Mouse (Mus musculus) neural tube, embryonic 14.5 days (tissue): ENCODE results near the gene Iba57. TPM values are rescaled to one million over a fixed set of nuclear protein-coding genes. Genes with fewer than 3 reads are reported as not detected.

Source experiments
- ATAC-seq: fragments of 200-750 bp; cut with Nextera tagmentation; 2 replicates; pipeline ENCODE4 v1.8.0; 2017; ENCODE audit warnings: low read depth, mild to moderate bottlenecking, moderate TSS enrichment, moderate library complexity
- H3K27ac ChIP-seq: fragments of 300-500 bp; sonication (generic); 2 replicates; pipeline ENCODE4 v1.5.1; 2014; ENCODE audit warnings: low read depth, mild to moderate bottlenecking, control low read depth, low read length, moderate library complexity, mixed read lengths
- H3K27me3 ChIP-seq: fragments of 300-500 bp; sonication (generic); 2 replicates; pipeline ENCODE4 v1.6.1; 2014; ENCODE audit warnings: low read length; ENCODE audit not compliant: control insufficient read depth, insufficient read depth
- H3K36me3 ChIP-seq: fragments of 300-500 bp; sonication (generic); 2 replicates; pipeline ENCODE4 v1.6.1; 2014; ENCODE audit warnings: low read length, mixed read lengths; ENCODE audit not compliant: control insufficient read depth, insufficient read depth
- H3K4me1 ChIP-seq: fragments of 300-500 bp; sonication (generic); 2 replicates; pipeline ENCODE4 v1.6.1; 2014; ENCODE audit warnings: low read length; ENCODE audit not compliant: control insufficient read depth, insufficient read depth
- H3K4me2 ChIP-seq: fragments of 300-500 bp; sonication (generic); 2 replicates; pipeline ENCODE4 v1.6.1; 2014; ENCODE audit warnings: mild to moderate bottlenecking, low read depth, low read length, control low read depth
- H3K4me3 ChIP-seq: fragments of 300-500 bp; sonication (generic); 2 replicates; pipeline ENCODE4 v1.5.1; 2014; ENCODE audit warnings: low read depth, low read length, control low read depth, mixed read lengths
- H3K9ac ChIP-seq: fragments of 300-500 bp; sonication (generic); replicated peaks from 2 replicates; pipeline ENCODE4 v1.6.1; 2014; ENCODE audit warnings: low read depth, mild to moderate bottlenecking, control low read depth, low read length, mixed read lengths
- H3K9me3 ChIP-seq: fragments of 300-500 bp; sonication (generic); 2 replicates; pipeline ENCODE4 v1.6.1; 2016; ENCODE audit warnings: low read length; ENCODE audit not compliant: control insufficient read depth
- WGBS: fragments of 180-500 bp; shearing (Covaris S2); extraction: QIAGEN DNeasy Blood & Tissue Kit; methylation state at CpG from one replicate; pipeline ENCODE4 v1.1.7; 2014; 5-methylcytosine and 5-hydroxymethylcytosine counted together
- polyA plus RNA-seq: library from polyadenylated mRNA; unstranded; fragments of >200 nt; fragmentation: Nextera tagmentation; extraction: Ambion mirVana; gene quantifications from 2 replicates; pipeline ENCODE4 v1.2.1, GENCODE M21; 2014

The Iba57 gene
- polyA plus RNA-seq, 1 experiment from 2014 or later = 3.6 TPM

DNA sequence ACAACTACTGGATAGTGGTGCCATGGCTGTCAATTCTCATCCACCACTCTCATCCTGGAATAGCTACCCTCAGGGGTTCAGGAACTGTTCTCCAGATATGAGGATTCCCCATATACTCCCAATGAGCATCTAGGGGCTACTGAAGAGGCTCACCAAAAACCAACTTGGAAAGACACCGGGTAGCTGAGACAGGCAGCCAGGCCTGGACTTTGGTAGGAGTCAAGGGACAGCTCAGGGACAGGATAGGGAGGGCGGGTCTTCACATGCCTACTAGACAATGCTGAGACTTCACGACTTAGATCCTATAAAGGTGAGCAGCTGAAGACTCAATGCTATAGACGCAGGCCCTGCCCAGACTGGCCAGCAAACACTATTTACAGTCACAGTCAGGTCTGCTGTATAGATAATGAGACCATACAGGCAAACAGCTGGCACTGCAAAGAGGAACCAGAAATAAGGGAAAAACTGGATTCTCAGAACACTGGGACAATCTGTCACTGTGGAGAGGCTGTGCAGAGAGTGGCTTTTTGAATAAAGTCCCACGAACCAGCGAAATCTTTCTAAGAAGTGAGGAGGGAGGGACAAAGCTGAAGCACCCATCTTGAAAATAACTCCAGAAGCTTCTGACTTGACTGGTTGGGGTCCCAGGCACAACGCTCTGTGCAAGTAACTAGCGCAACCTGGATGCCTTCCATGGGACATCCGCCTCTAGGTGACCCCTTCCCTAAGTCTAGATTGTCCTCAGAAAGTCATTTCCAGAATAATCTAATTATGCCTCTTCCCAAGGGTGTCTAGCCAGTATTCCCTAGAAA is 890 bp downstream of the Iba57 start:
- peak overlapping the region; percentile 66 for H3K4me3 ChIP-seq
- WGBS = 70% methylated on average over 9 of the region's 9 CpGs
- peak; percentile 21 for ATAC-seq
- H3K4me2 ChIP-seq = peak overlapping the region; percentile 68
- 0 out of 2 replicates have a peak, but pooled peaks cover 3% of the 10 kb centered on the region for H3K36me3 ChIP-seq
- H3K4me1 ChIP-seq = peaks cover 9% of the 10 kb centered on the region
- H3K27ac ChIP-seq = peak overlapping the region; percentile 100
- no peaks in the 10 kb centered on the region for H3K9me3 ChIP-seq
- H3K27me3 ChIP-seq = no peaks in the 10 kb centered on the region
- H3K9ac ChIP-seq = peak overlapping the region; percentile 46; the same call in 1 of the 2 replicates

DNA sequence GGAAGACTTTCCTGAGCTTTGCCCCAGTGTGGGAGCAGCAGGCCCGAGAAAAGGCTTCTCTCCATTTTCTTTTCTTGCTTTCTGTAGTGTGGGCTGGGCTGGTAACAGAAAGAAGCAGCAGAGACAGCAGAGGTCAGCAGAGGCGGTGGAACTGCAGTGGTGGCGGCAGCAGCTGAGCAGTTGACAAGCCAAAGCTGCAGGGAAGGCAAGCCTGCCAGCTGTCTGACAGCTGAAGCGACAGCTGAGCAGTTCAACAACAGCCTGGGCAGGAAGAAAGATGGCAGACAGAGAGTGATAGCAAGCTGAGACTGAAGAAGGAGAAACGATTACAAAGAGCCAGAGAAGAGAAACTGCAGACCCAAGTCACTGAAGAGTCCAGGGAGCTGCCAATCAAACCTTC is 2.1 kb downstream of the Iba57 start:
- H3K27ac ChIP-seq = no peak overlapping the region
- no peak overlapping the region for H3K4me3 ChIP-seq
- ATAC-seq = no peak
- 86% methylated on average over 5 of the region's 5 CpGs for WGBS
- H3K4me2 ChIP-seq = no peak overlapping the region
- H3K36me3 ChIP-seq = 0 out of 2 replicates have a peak, but pooled peaks cover 5% of the 10 kb centered on the region
- H3K9ac ChIP-seq = no peak overlapping the region
- H3K4me1 ChIP-seq = peaks cover 9% of the 10 kb centered on the region
- H3K9me3 ChIP-seq = no peaks in the 10 kb centered on the region
- no peaks in the 10 kb centered on the region for H3K27me3 ChIP-seq

DNA sequence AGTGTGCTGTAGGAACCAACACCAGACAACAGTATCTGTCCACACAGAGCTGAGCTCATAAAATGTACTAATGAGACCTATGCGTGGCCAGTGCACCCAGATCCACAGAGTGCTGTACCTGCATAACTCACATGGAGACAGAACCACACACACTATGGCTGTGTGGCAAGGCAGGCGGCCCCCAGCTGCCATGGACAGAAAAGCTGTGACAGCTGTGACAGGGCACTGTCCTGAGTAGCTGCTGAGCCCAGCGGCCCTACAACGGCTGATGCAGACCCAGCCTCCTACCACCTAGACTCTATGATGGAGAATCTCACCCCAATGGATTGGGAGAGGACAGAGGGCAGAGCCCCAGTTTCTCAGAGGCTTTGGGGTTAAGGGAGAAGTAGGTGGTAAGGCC is 4.0 kb downstream of the Iba57 start:
- WGBS = 94% methylated on average over 4 of the region's 4 CpGs
- Histone ChIP-seq H3K27ac (no peak overlapping the region), H3K27me3 (no peaks in the 10 kb centered on the region), H3K36me3 (0 out of 2 replicates have a peak, but pooled peaks cover 5% of the 10 kb centered on the region), H3K4me1 (peaks cover 9% of the 10 kb centered on the region), H3K4me3 (no peak overlapping the region), H3K9me3 (no peaks in the 10 kb centered on the region), H3K4me2 (no peak overlapping the region), H3K9ac (no peak overlapping the region)
- ATAC-seq = no peak

DNA sequence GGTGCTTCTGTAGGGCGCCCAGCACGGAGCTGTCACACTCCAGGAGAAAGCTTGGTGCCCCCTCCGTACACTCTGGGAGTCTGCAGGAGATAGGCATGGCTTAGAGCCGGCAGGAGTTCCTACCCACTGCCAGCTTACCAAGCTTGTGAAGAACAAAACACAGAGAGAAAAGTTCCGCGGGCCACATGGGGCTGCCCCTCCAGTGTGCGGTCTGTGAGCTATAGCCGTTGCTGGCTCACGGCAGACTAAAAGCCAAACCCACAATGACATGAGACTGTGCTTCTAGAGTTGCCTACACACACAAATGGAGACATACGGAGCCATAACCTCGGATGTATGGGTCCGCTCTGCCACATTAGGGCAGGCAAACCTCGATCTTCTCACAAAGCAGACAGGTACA is 4.4 kb downstream of the Iba57 start:
- peaks cover 9% of the 10 kb centered on the region for H3K4me1 ChIP-seq
- no peak overlapping the region for H3K4me2 ChIP-seq
- no peak overlapping the region for H3K27ac ChIP-seq
- ATAC-seq = no peak
- H3K27me3 ChIP-seq = no peaks in the 10 kb centered on the region
- no peak overlapping the region for H3K4me3 ChIP-seq
- WGBS = 93% methylated on average over 13 of the region's 13 CpGs
- no peaks in the 10 kb centered on the region for H3K9me3 ChIP-seq
- no peak overlapping the region for H3K9ac ChIP-seq
- H3K36me3 ChIP-seq = 0 out of 2 replicates have a peak, but pooled peaks cover 5% of the 10 kb centered on the region

DNA sequence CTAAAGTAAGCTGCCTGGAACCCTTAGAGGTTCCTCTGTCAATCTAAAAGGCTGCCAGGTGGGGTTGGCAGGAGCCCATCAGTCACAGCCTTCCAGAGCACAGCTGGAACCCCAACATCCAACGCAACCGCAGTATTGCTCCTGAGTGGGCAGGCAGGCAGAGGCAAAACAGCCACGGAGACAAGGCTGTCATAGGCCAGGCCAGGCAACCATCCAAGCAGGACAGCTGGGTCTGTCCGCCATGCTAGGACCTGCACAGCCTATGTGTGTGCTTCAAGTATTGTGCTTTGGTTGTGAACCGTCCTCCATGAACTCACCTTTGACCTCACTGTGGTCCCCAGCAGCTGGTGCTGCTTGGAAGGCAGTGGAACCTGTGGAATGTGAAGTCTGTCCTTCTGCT is 7.6 kb downstream of the Iba57 start:
- no peak overlapping the region for H3K9ac ChIP-seq
- no peak overlapping the region for H3K4me3 ChIP-seq
- 90% methylated on average over 5 of the region's 5 CpGs for WGBS
- ATAC-seq = no peak
- no peaks in the 10 kb centered on the region for H3K27me3 ChIP-seq
- no peak overlapping the region for H3K27ac ChIP-seq
- H3K36me3 ChIP-seq = 0 out of 2 replicates have a peak, but pooled peaks cover 5% of the 10 kb centered on the region
- H3K4me2 ChIP-seq = no peak overlapping the region
- no peaks in the 10 kb centered on the region for H3K4me1 ChIP-seq
- H3K9me3 ChIP-seq = no peaks in the 10 kb centered on the region

DNA sequence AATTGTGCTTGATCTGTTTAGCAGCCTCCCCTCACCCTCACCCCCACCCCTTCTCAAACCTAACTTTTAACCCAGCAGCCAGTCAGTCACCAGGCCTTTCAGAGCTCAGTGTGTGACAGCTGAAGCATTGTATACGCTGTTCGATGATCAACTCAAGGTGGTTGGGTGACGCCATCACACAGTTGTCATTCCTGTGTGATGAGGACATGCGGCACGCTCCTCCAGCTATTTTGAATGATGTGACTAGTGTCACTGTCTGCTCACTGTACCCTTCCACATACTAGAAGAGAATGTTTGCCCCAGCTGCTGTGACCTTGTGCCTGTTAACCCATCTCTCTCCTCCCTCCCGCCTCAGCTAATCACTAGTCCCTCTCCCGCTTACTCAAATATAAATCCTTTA is 9.3 kb downstream of the Iba57 start:
- Histone ChIP-seq H3K4me3 (no peak overlapping the region), H3K36me3 (0 out of 2 replicates have a peak, but pooled peaks cover 5% of the 10 kb centered on the region), H3K9me3 (no peaks in the 10 kb centered on the region), H3K27me3 (no peaks in the 10 kb centered on the region), H3K4me1 (no peaks in the 10 kb centered on the region), H3K4me2 (no peak overlapping the region), H3K9ac (no peak overlapping the region), H3K27ac (no peak overlapping the region)
- 93% methylated on average over 7 of the region's 7 CpGs for WGBS
- no peak for ATAC-seq

DNA sequence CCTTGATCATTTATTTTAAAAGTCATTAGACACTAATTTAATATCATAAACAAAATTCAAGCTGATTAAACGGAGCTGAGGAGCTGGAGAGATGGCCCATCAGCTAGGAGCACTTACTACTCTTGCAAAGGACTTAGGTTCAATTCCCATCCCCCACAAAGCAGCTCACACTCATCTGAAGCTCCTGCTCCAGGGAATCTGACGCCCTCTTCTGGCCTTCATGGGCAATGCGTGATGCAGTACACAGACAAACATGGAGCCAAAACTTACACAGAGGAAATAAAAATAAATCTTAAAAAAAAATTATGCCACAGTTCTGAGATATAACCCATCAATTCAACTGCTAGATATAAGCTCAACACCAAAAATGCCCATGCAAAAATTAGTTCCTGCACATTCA is 11.8 kb downstream of the Iba57 start:
- H3K4me1 ChIP-seq = no peaks in the 10 kb centered on the region

DNA sequence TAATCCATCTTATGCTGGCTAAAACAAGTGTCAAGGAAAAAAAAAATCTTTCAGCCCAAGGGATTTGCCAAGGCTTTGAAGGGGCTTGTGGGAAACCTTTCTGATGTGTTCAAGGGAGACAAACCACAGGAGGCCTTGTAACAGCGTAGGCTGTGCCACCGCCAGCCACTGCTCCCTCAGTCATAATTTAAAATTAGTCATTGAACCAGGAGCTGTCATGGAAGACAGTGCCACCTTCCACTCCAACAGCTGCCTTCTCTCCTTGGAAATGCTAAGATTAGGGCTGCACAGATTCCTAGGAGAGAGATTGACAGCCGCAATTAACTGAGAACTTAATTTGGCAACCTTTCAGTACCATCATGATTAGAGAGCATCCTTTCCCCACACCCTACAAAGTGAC is 14.2 kb downstream of the Iba57 start:
- Histone ChIP-seq H3K4me2 (no peak overlapping the region), H3K36me3 (no peaks in the 10 kb centered on the region), H3K27me3 (no peaks in the 10 kb centered on the region), H3K9me3 (no peaks in the 10 kb centered on the region), H3K27ac (no peak overlapping the region), H3K9ac (no peak overlapping the region), H3K4me3 (no peak overlapping the region), H3K4me1 (no peaks in the 10 kb centered on the region)
- 68% methylated on average over 3 of the region's 3 CpGs for WGBS
- no peak for ATAC-seq

More for the DNA sequence above, 11.8 kb downstream of the Iba57 start:
- H3K4me2 ChIP-seq = no peak overlapping the region
- no peaks in the 10 kb centered on the region for H3K36me3 ChIP-seq
- no peak for ATAC-seq
- WGBS = 26% methylated on average over 3 of the region's 3 CpGs
- H3K9me3 ChIP-seq = no peaks in the 10 kb centered on the region
- H3K4me3 ChIP-seq = no peak overlapping the region
- H3K27ac ChIP-seq = no peak overlapping the region
- H3K27me3 ChIP-seq = no peaks in the 10 kb centered on the region
- no peak overlapping the region for H3K9ac ChIP-seq

DNA sequence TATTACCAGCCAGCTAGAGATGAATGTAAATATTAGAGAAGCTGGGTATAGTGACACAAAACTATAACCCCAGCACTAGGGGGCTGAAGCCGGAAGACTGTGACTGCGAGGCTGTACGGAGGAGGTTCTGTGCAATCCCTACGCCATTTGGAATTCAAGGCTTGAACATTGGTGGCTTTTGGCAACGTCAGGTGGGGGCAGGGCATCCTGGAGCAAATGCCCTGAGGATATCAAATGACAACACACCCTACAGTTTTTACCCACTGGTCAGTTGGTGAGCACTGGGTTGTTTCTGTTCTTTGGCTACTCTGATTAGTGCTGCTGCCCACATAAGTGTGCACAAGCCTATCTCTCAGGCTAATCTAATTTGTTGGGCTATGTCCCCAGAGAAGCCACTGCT is 20.6 kb downstream of the Iba57 start:
- no peak overlapping the region for H3K27ac ChIP-seq
- no peaks in the 10 kb centered on the region for H3K27me3 ChIP-seq
- WGBS = 82% methylated on average over 5 of the region's 5 CpGs
- H3K4me1 ChIP-seq = no peaks in the 10 kb centered on the region
- no peaks in the 10 kb centered on the region for H3K36me3 ChIP-seq
- ATAC-seq = no peak
- H3K9me3 ChIP-seq = no peaks in the 10 kb centered on the region
- H3K4me2 ChIP-seq = no peak overlapping the region
- no peak overlapping the region for H3K4me3 ChIP-seq
- no peak overlapping the region for H3K9ac ChIP-seq
